Mouse (Mus musculus) G1E (cell line): Measurements from ENCODE around the gene Astn2.

Source experiments
- CTCF ChIP-seq: IDR thresholded peaks from 2 replicates; pipeline ENCODE4 v1.5.1; 2012; ENCODE audit warnings: low read depth, low read length, inconsistent platforms, mixed read lengths
- GATA2 ChIP-seq: IDR thresholded peaks from 2 replicates; pipeline ENCODE4 v1.6.1; 2012; ENCODE audit warnings: low read depth, low read length, inconsistent platforms, borderline replicate concordance
- POLR2AphosphoS5 ChIP-seq: IDR thresholded peaks from 2 replicates; pipeline ENCODE4 v1.6.1; 2012; ENCODE audit warnings: low read depth, low read length, inconsistent platforms; ENCODE audit not compliant: insufficient replicate concordance

- TF ChIP-seq CTCF (no peak), POLR2AphosphoS5 (no peak), GATA2 (no peak)
These were observed 720.0 kb downstream of the Astn2 start for GRCm38 (mm10) chr4:65684401-65684800.
